Mouse (Mus musculus) forebrain, embryonic 10.5 days (tissue): Measurements from ENCODE around the gene Rcsd1. TPM values are rescaled to one million over a fixed set of nuclear protein-coding genes. Genes with fewer than 3 reads are reported as not detected.

Experiments used
- DNase-seq: peaks from one replicate; pipeline ENCODE4 v3.0.0-alpha.2; 2017; ENCODE audit warnings: low spot score; ENCODE audit errors: extremely low spot score
- H3K27ac ChIP-seq: fragments of 300-500 bp; sonication (generic); 2 replicates; pipeline ENCODE4 v1.5.1; 2016; ENCODE audit warnings: mild to moderate bottlenecking
- H3K27me3 ChIP-seq: fragments of 300-500 bp; sonication (generic); 2 replicates; pipeline ENCODE4 v1.6.1; 2016; ENCODE audit warnings: mild to moderate bottlenecking; ENCODE audit not compliant: poor library complexity, severe bottlenecking
- H3K36me3 ChIP-seq: fragments of 300-500 bp; sonication (generic); replicated peaks from 2 replicates; pipeline ENCODE4 v1.6.1; 2016; ENCODE audit warnings: mild to moderate bottlenecking, moderate library complexity
- H3K4me1 ChIP-seq: fragments of 300-500 bp; sonication (generic); 2 replicates; pipeline ENCODE4 v1.6.1; 2016
- H3K4me3 ChIP-seq: fragments of 300-500 bp; sonication (generic); 2 replicates; pipeline ENCODE4 v1.5.1; 2016; ENCODE audit warnings: mild to moderate bottlenecking, moderate library complexity
- H3K9me3 ChIP-seq: fragments of 300-500 bp; sonication (generic); 2 replicates; pipeline ENCODE4 v1.6.1; 2016; ENCODE audit warnings: mild to moderate bottlenecking, moderate library complexity
- WGBS: fragments of 180-500 bp; shearing (Covaris S2); methylation state at CpG from one replicate; pipeline ENCODE4 v1.1.7; 2016; 5-methylcytosine and 5-hydroxymethylcytosine counted together
- polyA plus RNA-seq: library from polyadenylated mRNA; unstranded; fragments of >200 nt; fragmentation: Nextera tagmentation; extraction: Ambion mirVana; gene quantifications from 2 replicates; pipeline ENCODE4 v1.2.1, GENCODE M21; 2016

The Rcsd1 gene
- polyA plus RNA-seq, 1 experiment from 2014 or later, result 8.4 TPM

DNA sequence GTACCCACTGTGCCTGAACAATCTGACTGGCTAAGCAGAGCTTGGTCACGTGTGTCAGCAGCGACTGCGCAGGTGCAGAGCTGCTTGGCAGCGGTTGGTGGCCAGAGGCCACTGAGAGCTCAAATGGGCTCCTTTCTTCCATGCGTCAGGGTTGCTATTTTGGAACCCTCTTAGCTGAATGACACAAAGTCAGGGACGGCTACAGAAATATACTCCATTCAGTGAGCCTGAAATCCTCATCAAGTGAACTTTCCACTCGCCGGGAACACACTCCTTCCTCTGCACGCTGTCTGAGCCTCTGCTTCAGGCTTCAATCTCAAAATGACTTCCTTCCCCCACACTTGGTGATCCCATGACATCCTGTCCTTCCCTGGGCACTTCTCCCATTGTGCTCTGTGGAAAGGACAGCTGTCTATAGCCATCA lies 91.3 kb downstream of the Rcsd1 start:
- DNase-seq, result no peak
- Histone ChIP-seq H3K9me3 (peaks cover 13% of the 10 kb centered on the region), H3K27ac (peak overlapping the region; percentile 70), H3K36me3 (peaks cover 55% of the 10 kb centered on the region), H3K4me1 (peaks cover 39% of the 10 kb centered on the region), H3K27me3 (no peaks in the 10 kb centered on the region), H3K4me3 (no peak overlapping the region)
- 63% methylated on average over 9 of the region's 9 CpGs for WGBS

- Histone ChIP-seq H3K36me3 (peaks cover 49% of the 10 kb centered on the region), H3K4me1 (peaks cover 40% of the 10 kb centered on the region), H3K27ac (peak overlapping the region; percentile 70), H3K4me3 (peak overlapping the region; percentile 15; the same call in 1 of the 2 replicates), H3K27me3 (no peaks in the 10 kb centered on the region), H3K9me3 (peaks cover 13% of the 10 kb centered on the region)
- 18% methylated on average over 15 of the region's 15 CpGs for WGBS
- DNase-seq, result peak; percentile 27
Measured at GRCm38 (mm10) chr1:165617166-165617891, 92.2 kb downstream of the Rcsd1 start.

- peaks cover 47% of the 10 kb centered on the region for H3K4me1 ChIP-seq
- peak overlapping the region; percentile 70 for H3K27ac ChIP-seq
- WGBS, result 64% methylated on average over 7 of the region's 7 CpGs
- H3K27me3 ChIP-seq, result no peaks in the 10 kb centered on the region
- DNase-seq, result no peak
- H3K4me3 ChIP-seq, result no peak overlapping the region
- peaks cover 13% of the 10 kb centered on the region for H3K9me3 ChIP-seq
- H3K36me3 ChIP-seq, result peaks cover 46% of the 10 kb centered on the region
Measured at GRCm38 (mm10) chr1:165616652-165617051, 92.9 kb downstream of the Rcsd1 start.

DNA sequence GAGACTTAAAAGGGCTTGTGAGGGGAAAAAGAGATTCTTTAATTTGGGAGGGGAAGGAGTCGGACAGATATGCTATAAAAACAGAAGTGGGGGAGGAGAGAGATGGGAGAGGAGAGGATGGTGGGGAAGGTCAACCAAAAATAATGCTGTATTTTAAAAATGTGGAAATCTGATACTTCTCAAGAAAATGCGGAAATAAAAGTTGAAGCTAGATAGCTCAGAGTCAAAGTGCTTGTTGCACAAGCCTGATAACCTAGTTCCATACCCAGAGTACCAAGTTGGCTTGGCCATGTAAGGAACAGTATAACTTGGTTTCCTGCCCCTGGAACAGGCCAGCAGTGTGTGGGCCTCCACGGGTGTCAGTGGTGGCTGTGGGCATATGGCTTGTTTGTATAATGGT lies 94.8 kb downstream of the Rcsd1 start:
- H3K9me3 ChIP-seq, result peaks cover 13% of the 10 kb centered on the region
- H3K27ac ChIP-seq, result no peak overlapping the region
- H3K27me3 ChIP-seq, result no peaks in the 10 kb centered on the region
- H3K4me3 ChIP-seq, result no peak overlapping the region
- WGBS, result 93% methylated on average over 3 of the region's 3 CpGs
- peaks cover 64% of the 10 kb centered on the region for H3K4me1 ChIP-seq
- peaks cover 33% of the 10 kb centered on the region for H3K36me3 ChIP-seq
- DNase-seq, result no peak

- WGBS, result 79% methylated on average over 4 of the region's 4 CpGs
- Histone ChIP-seq H3K27ac (no peak overlapping the region), H3K4me3 (no peak overlapping the region), H3K4me1 (peaks cover 65% of the 10 kb centered on the region), H3K36me3 (peaks cover 33% of the 10 kb centered on the region), H3K27me3 (no peaks in the 10 kb centered on the region), H3K9me3 (peaks cover 13% of the 10 kb centered on the region)
- no peak for DNase-seq
Measured at GRCm38 (mm10) chr1:165613926-165614325, 95.6 kb downstream of the Rcsd1 start.

GRCm38 (mm10) chr1:165612714-165613113 lies 96.8 kb downstream of the Rcsd1 start:
- WGBS, result 84% methylated on average over 5 of the region's 5 CpGs
- DNase-seq, result no peak
- Histone ChIP-seq H3K4me3 (no peak overlapping the region), H3K27me3 (no peaks in the 10 kb centered on the region), H3K27ac (no peak overlapping the region), H3K36me3 (peaks cover 41% of the 10 kb centered on the region), H3K4me1 (peaks cover 55% of the 10 kb centered on the region), H3K9me3 (peaks cover 13% of the 10 kb centered on the region)

GRCm38 (mm10) chr1:165610321-165610999 lies 99.1 kb downstream of the Rcsd1 start:
- no peak for DNase-seq

DNA sequence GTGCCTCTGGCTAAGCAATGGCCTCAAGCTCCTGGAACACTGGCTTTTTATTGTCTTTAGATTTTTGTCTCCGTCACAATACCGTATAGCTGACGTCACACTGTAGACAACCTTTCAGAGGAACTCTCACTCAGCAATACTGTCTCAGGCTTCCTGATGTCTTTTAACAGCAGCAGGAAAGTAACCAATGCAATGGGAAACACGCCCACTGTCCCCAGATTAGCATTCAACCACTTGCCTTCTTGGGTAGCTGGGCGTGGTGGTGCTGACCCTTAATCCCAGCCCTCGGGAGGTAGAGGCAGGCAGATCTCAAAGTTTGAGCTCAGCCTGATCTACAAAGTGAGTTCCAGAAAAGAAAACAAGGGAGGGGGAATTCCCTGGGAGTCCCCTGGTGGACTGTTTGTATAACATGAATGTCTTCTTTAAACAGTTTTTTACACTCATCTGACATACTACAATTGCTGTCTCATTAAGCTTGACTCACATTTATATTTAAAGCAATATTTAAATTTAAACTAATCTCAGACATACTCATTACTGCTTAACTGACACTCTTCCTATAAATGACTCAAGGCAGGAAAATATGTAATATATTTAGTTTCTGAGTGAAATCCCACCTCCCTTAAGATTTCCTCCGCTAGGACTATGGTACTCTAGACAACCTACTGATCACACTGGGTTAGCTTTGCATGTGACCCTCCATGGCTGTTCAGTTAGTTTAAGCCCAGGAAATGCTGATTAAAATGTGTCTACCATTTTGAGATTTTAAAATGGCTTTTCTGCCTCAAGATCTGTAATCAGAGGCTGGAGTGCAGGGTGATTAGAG lies 99.8 kb downstream of the Rcsd1 start:
- DNase-seq, result no peak
- Histone ChIP-seq H3K4me1 (peaks cover 36% of the 10 kb centered on the region), H3K36me3 (peaks cover 54% of the 10 kb centered on the region), H3K4me3 (peak overlapping the region; percentile 2; the same call in 1 of the 2 replicates), H3K27me3 (no peaks in the 10 kb centered on the region), H3K9me3 (no peaks in the 10 kb centered on the region), H3K27ac (peak overlapping the region; percentile 75)
- 53% methylated on average over 7 of the region's 7 CpGs for WGBS

More at GRCm38 (mm10) chr1:165610321-165610999, 99.1 kb downstream of the Rcsd1 start:
- H3K36me3 ChIP-seq, result peaks cover 54% of the 10 kb centered on the region
- H3K27ac ChIP-seq, result peak overlapping the region; percentile 75
- peaks cover 36% of the 10 kb centered on the region for H3K4me1 ChIP-seq
- 18% methylated on average over 9 of the region's 9 CpGs for WGBS
- no peaks in the 10 kb centered on the region for H3K27me3 ChIP-seq
- peaks cover 7% of the 10 kb centered on the region for H3K9me3 ChIP-seq
- H3K4me3 ChIP-seq, result peak overlapping the region; percentile 2; the same call in 1 of the 2 replicates

- 87% methylated on average over 4 of the region's 4 CpGs for WGBS
- peaks cover 54% of the 10 kb centered on the region for H3K36me3 ChIP-seq
Measured at GRCm38 (mm10) chr1:165608904-165609303, 100.7 kb downstream of the Rcsd1 start.

GRCm38 (mm10) chr1:165605774-165606173 lies 103.8 kb downstream of the Rcsd1 start:
- H3K4me3 ChIP-seq, result no peak overlapping the region
- 95% methylated on average over 6 of the region's 6 CpGs for WGBS
- DNase-seq, result no peak
- H3K9me3 ChIP-seq, result no peaks in the 10 kb centered on the region
- H3K27me3 ChIP-seq, result no peaks in the 10 kb centered on the region
- H3K27ac ChIP-seq, result no peak overlapping the region
- H3K36me3 ChIP-seq, result peaks cover 76% of the 10 kb centered on the region
- H3K4me1 ChIP-seq, result peaks cover 20% of the 10 kb centered on the region

More at GRCm38 (mm10) chr1:165608904-165609303, 100.7 kb downstream of the Rcsd1 start:
- Histone ChIP-seq H3K27ac (no peak overlapping the region), H3K27me3 (no peaks in the 10 kb centered on the region), H3K4me3 (no peak overlapping the region), H3K4me1 (peaks cover 36% of the 10 kb centered on the region), H3K9me3 (no peaks in the 10 kb centered on the region)
- no peak for DNase-seq

DNA sequence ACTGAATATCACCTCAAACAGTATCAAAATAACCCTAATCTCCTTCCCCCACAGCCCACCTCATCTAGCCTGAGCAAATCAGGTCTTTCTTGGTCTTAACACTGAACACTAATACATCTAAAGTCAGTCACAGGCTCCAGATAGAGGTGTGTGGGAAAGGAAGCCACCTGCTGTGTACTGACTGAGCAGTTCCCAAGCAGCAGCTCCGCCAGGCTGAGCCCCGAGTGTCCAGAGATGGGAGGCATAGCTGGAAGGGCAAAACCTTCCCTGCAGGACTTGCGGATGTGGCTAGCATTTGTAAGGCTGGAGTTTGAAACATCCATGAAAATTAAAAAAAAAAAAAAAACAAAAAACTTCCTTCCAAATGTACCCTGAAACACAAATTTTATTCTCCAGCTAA lies 104.4 kb downstream of the Rcsd1 start:
- H3K27me3 ChIP-seq, result no peaks in the 10 kb centered on the region
- peaks cover 14% of the 10 kb centered on the region for H3K4me1 ChIP-seq
- H3K36me3 ChIP-seq, result peaks cover 77% of the 10 kb centered on the region
- no peaks in the 10 kb centered on the region for H3K9me3 ChIP-seq
- 93% methylated on average over 3 of the region's 3 CpGs for WGBS
- H3K27ac ChIP-seq, result no peak overlapping the region
- DNase-seq, result no peak
- H3K4me3 ChIP-seq, result no peak overlapping the region

GRCm38 (mm10) chr1:165604203-165604602 lies 105.4 kb downstream of the Rcsd1 start:
- H3K9me3 ChIP-seq, result no peaks in the 10 kb centered on the region
- H3K27ac ChIP-seq, result no peak overlapping the region
- WGBS, result 93% methylated on average over 8 of the region's 8 CpGs
- no peak overlapping the region for H3K4me3 ChIP-seq
- no peaks in the 10 kb centered on the region for H3K27me3 ChIP-seq
- H3K36me3 ChIP-seq, result peaks cover 81% of the 10 kb centered on the region
- DNase-seq, result no peak
- H3K4me1 ChIP-seq, result peaks cover 5% of the 10 kb centered on the region
